Mouse (Mus musculus): ENCODE results near the gene Bend6.

The Bend6 gene

GRCm38 (mm10) chr1:33907421-33908190 lies at the start of gene Bend6:
Gene Bend6 (minus strand): TSS chr1:33907816.
- no peak for DNase-seq (ENCODE audit: low spot score)

- DNase-seq (ENCODE audit: low spot score), result no peak
These were observed 48.0 kb upstream of the Bend6 start for GRCm38 (mm10) chr1:33955626-33956025.

GRCm38 (mm10) chr1:33948511-33948910 lies 40.9 kb upstream of the Bend6 start:
- no peak for DNase-seq (ENCODE audit: low spot score)

- no peak for DNase-seq (ENCODE audit: low spot score)
These were observed 40.2 kb upstream of the Bend6 start for GRCm38 (mm10) chr1:33947838-33948237.

- no peak for DNase-seq (ENCODE audit: low spot score)
These were observed 39.2 kb upstream of the Bend6 start for GRCm38 (mm10) chr1:33946601-33947395.

GRCm38 (mm10) chr1:33945756-33946155 lies 38.1 kb upstream of the Bend6 start:
- DNase-seq (ENCODE audit: low spot score), result no peak

- DNase-seq (ENCODE audit: low spot score), result no peak
These were observed 37.5 kb upstream of the Bend6 start for GRCm38 (mm10) chr1:33944977-33945750.

- DNase-seq (ENCODE audit: low spot score), result no peak
These were observed 36.3 kb upstream of the Bend6 start for GRCm38 (mm10) chr1:33943943-33944342.

GRCm38 (mm10) chr1:33942638-33943037 lies 35.0 kb upstream of the Bend6 start:
- no peak for DNase-seq (ENCODE audit: low spot score)

GRCm38 (mm10) chr1:33940364-33940928 lies 32.8 kb upstream of the Bend6 start:
- DNase-seq (ENCODE audit: low spot score), result no peak

- DNase-seq (ENCODE audit: low spot score), result no peak
These were observed 32.2 kb upstream of the Bend6 start for GRCm38 (mm10) chr1:33939828-33940227.

- DNase-seq (ENCODE audit: low spot score), result no peak
These were observed 28.3 kb upstream of the Bend6 start for GRCm38 (mm10) chr1:33935946-33936345.

- no peak for DNase-seq (ENCODE audit: low spot score)
These were observed 25.4 kb upstream of the Bend6 start for GRCm38 (mm10) chr1:33932845-33933499.

- DNase-seq (ENCODE audit: low spot score), result no peak
These were observed 24.6 kb upstream of the Bend6 start for GRCm38 (mm10) chr1:33932196-33932595.

GRCm38 (mm10) chr1:33931791-33932190 lies 24.2 kb upstream of the Bend6 start:
- no peak for DNase-seq (ENCODE audit: low spot score)

GRCm38 (mm10) chr1:33927466-33927865 lies 19.9 kb upstream of the Bend6 start:
- no peak for DNase-seq (ENCODE audit: low spot score)

GRCm38 (mm10) chr1:33925283-33925682 lies 17.7 kb upstream of the Bend6 start:
- DNase-seq (ENCODE audit: low spot score), result no peak

- no peak for DNase-seq (ENCODE audit: low spot score)
These were observed 15.4 kb upstream of the Bend6 start for GRCm38 (mm10) chr1:33922975-33923374.

GRCm38 (mm10) chr1:33916554-33916953 lies 8.9 kb upstream of the Bend6 start:
- no peak for DNase-seq (ENCODE audit: low spot score)

- DNase-seq (ENCODE audit: low spot score), result no peak
These were observed 4.0 kb upstream of the Bend6 start for GRCm38 (mm10) chr1:33911589-33911988.

- no peak for DNase-seq (ENCODE audit: low spot score)
These were observed 761 bp upstream of the Bend6 start, which contains the start of gene Dst for GRCm38 (mm10) chr1:33908191-33908962. Gene Dst (plus strand): TSS chr1:33908225.

Data from urinary bladder, postnatal 10 days (tissue).